Mouse (Mus musculus) heart, postnatal 0 days (tissue): ENCODE results near the gene Osbp2. TPM values are rescaled to one million over a fixed set of nuclear protein-coding genes. Genes with fewer than 3 reads are reported as not detected.

ENCODE experiments used
- ATAC-seq: fragments of 200-750 bp; cut with Nextera tagmentation; 2 replicates; pipeline ENCODE4 v1.8.0; 2017; ENCODE audit warnings: low read depth, moderate number of reproducible peaks, moderate library complexity; ENCODE audit not compliant: insufficient read depth
- DNase-seq: peaks from one replicate; pipeline ENCODE4 v3.0.0-alpha.2; 2016; ENCODE audit warnings: low spot score
- H3K27ac ChIP-seq: fragments of 300-500 bp; sonication (generic); 2 replicates; pipeline ENCODE4 v1.5.1; 2014; ENCODE audit warnings: low read depth, mild to moderate bottlenecking
- H3K27me3 ChIP-seq: fragments of 300-500 bp; sonication (generic); 2 replicates; pipeline ENCODE4 v1.6.1; 2014; ENCODE audit warnings: low read length, mixed read lengths; ENCODE audit not compliant: control insufficient read depth, insufficient read depth
- H3K36me3 ChIP-seq: fragments of 300-500 bp; sonication (generic); replicated peaks from 2 replicates; pipeline ENCODE4 v1.6.1; 2014; ENCODE audit warnings: low read length, mixed read lengths; ENCODE audit not compliant: control insufficient read depth, insufficient read depth
- H3K4me1 ChIP-seq: fragments of 300-500 bp; sonication (generic); 2 replicates; pipeline ENCODE4 v1.6.1; 2014; ENCODE audit warnings: antibody characterized with exemption; ENCODE audit not compliant: control insufficient read depth, insufficient read depth
- H3K4me2 ChIP-seq: fragments of 300-500 bp; sonication (generic); 2 replicates; pipeline ENCODE4 v1.6.1; 2014; ENCODE audit warnings: low read depth, mild to moderate bottlenecking, low read length, moderate library complexity
- H3K4me3 ChIP-seq: fragments of 300-500 bp; sonication (generic); 2 replicates; pipeline ENCODE4 v1.5.1; 2014; ENCODE audit warnings: low read depth, low read length
- H3K9ac ChIP-seq: fragments of 300-500 bp; sonication (generic); replicated peaks from 2 replicates; pipeline ENCODE4 v1.6.1; 2014; ENCODE audit warnings: low read depth, low read length, mixed read lengths
- H3K9me3 ChIP-seq: fragments of 300-500 bp; sonication (generic); replicated peaks from 2 replicates; pipeline ENCODE4 v1.6.1; 2016; ENCODE audit warnings: low read length; ENCODE audit not compliant: control insufficient read depth
- CTCF ChIP-seq: IDR thresholded peaks from 2 replicates; pipeline ENCODE4 v1.5.1; 2016; ENCODE audit warnings: antibody characterized with exemption, control low read depth, low read depth
- EP300 ChIP-seq: IDR thresholded peaks from 2 replicates; pipeline ENCODE4 v1.6.1; 2016; ENCODE audit warnings: antibody characterized with exemption, low read depth
- WGBS: fragments of 180-500 bp; shearing (Covaris S2); extraction: QIAGEN DNeasy Blood & Tissue Kit; methylation state at CpG from one replicate; pipeline ENCODE4 v1.1.7; 2014; 5-methylcytosine and 5-hydroxymethylcytosine counted together
- polyA plus RNA-seq: library from polyadenylated mRNA; unstranded; fragments of >200 nt; fragmentation: Nextera tagmentation; extraction: Ambion mirVana; gene quantifications from 2 replicates; pipeline ENCODE4 v1.2.1, GENCODE M21; 2015
- total RNA-seq: library from RNA; depleted of rRNA; stranded (reverse); fragments of >200 nt; gene quantifications from 2 replicates; pipeline ENCODE4 v1.2.3, GENCODE M21; 2014; ENCODE audit warnings: low replicate concordance

Osbp2 gene
- total and polyA plus RNA-seq, 2 experiments from 2014 or later, result 2.9 to 8.9 TPM

DNA sequence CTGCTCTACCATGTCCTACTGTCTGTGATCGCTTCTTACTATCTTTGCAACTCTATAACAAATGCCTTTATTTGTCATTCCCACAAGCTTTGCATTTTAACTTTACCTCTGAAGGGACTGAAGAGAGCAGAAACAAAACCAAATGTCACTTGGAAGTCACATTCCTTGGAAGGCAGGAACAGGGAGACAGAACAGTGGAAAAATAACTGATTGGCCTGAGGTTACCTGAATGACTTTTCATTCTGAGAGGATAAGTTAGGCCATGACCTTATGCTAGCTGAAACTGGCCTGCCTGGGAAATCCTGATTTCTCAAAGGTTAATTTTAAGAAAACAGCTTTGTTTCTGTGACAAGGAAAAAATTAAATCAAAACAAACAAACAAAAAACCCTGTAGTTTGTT is 32.2 kb upstream of the Osbp2 start:
- no peak overlapping the region for H3K4me3 ChIP-seq
- peaks cover 19% of the 10 kb centered on the region for H3K36me3 ChIP-seq
- H3K4me1 ChIP-seq, result 0 out of 2 replicates have a peak, but pooled peaks cover 4% of the 10 kb centered on the region
- H3K4me2 ChIP-seq, result no peak overlapping the region
- DNase-seq, result no peak
- no peaks in the 10 kb centered on the region for H3K27me3 ChIP-seq
- H3K27ac ChIP-seq, result no peak overlapping the region
- ATAC-seq, result no peak
- H3K9me3 ChIP-seq, result no peaks in the 10 kb centered on the region
- WGBS, result 78% methylated on average over 1 of the region's 1 CpGs
- TF ChIP-seq CTCF (no peak), EP300 (no peak)
- no peak overlapping the region for H3K9ac ChIP-seq

DNA sequence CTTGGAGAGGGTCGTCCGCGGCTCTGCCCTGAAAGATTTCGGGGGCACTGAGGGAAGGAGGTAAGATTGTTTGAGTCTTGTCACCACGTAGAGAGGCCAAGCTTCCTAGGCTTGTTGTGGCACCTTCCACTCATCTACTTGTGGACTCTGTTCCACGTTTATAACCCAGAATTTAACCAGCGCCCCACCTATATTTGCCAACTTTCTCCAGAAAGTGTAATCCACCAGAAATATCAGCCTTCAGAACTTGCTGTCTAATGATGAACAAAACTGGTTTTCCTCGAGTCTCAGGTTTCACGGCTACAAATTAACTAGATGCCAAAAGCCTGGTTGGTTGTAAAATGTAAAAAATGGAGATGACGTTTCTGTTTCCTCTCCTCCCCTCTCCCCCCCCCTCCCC is 31.8 kb upstream of the Osbp2 start:
- ATAC-seq, result no peak
- Histone ChIP-seq H3K9me3 (no peaks in the 10 kb centered on the region), H3K4me1 (0 out of 2 replicates have a peak, but pooled peaks cover 4% of the 10 kb centered on the region), H3K27ac (peak overlapping the region; percentile 65), H3K4me2 (peak overlapping the region; percentile 76), H3K27me3 (no peaks in the 10 kb centered on the region), H3K4me3 (peak overlapping the region; percentile 54), H3K9ac (peak overlapping the region; percentile 41; the same call in 1 of the 2 replicates), H3K36me3 (peaks cover 19% of the 10 kb centered on the region)
- WGBS, result 2% methylated on average over 10 of the region's 10 CpGs
- no peak for DNase-seq
- no peak for TF ChIP-seq EP300
- TF ChIP-seq CTCF, result no peak

DNA sequence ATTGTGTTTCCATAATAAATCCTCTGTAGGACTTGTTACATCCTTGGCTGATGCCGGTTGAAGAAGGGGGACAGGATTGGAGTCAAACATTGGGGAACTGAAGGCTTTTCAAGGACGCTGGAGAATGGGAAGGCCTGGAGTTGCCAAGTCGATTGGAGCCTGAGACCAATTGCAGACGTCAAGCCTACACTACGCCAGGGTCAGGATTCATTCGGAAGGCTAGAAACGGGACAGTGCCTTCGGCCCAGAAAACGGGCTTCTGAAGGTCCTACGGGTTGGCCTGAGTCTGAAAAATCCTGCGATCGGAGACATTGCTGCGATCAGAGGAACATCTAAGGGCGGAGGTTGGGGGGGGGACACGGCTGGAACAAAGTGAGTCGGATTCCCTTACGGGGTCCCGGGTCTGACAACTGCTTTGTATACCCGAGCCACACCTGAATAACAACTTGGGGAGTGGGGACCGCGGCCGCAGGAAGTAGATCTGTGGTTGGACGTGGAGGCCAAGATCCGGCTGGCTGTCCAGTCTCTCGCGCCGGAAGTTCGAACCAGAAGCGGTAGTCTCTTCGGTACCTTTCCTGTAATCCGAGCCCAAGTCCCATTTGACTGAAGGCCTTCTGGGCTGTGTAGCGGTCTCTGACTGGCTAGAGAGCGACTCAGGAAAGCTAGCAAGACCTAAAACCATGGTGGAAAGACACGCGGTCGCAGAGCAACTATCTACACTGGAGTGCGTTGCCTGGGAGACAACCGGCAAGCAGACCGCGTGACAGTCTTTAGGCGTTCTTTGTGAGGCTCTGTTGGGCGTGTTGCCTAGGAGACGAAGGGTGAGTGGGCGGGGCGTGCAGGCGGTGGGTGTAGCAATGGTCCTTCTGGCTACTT is 30.9 kb upstream of the Osbp2 start, which contains the start of the genes 4921536K21Rik and Dusp18:
Gene 4921536K21Rik, minus strand, starts transcription at position 693 of the 876 bp plus-strand sequence.
Gene Dusp18, plus strand, starts transcription at position 835 of the 876 bp plus-strand sequence.
- 5% methylated on average over 46 of the region's 46 CpGs for WGBS

DNA sequence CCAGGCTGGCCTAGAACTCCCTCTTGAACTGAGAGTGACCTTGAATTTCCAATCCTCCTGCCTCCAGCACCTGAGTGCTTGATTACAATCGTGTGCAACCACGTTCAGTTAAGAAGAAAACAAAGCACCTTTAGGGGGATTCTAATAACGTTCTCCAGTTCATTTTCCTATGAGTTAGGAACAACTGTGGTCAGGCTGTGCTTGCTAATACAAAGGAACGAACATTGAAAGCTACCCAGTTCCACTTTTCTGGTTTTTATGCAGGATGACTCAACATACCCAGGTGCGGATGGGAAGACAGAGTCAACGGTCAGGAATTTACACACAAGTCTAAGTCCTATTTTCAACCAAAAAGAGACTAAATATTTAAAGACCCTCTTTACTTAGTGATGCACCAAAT is 30.3 kb upstream of the Osbp2 start:
- Histone ChIP-seq H3K4me2 (peak overlapping the region; percentile 76; the same call in 1 of the 2 replicates), H3K4me1 (0 out of 2 replicates have a peak, but pooled peaks cover 4% of the 10 kb centered on the region), H3K36me3 (peaks cover 18% of the 10 kb centered on the region), H3K27me3 (no peaks in the 10 kb centered on the region), H3K9ac (no peak overlapping the region), H3K9me3 (no peaks in the 10 kb centered on the region), H3K27ac (no peak overlapping the region), H3K4me3 (no peak overlapping the region)
- WGBS, result 80% methylated on average over 6 of the region's 6 CpGs
- no peak for TF ChIP-seq EP300
- no peak for TF ChIP-seq CTCF
- no peak for ATAC-seq
- no peak for DNase-seq

More for the DNA sequence above, 30.9 kb upstream of the Osbp2 start, which contains the start of the genes 4921536K21Rik and Dusp18:
- Histone ChIP-seq H3K4me1 (0 out of 2 replicates have a peak, but pooled peaks cover 4% of the 10 kb centered on the region), H3K27ac (peak within 1 kb of the TSS; percentile 65), H3K4me3 (peak within 1 kb of the TSS; percentile 54), H3K27me3 (no peaks in the 10 kb centered on the region), H3K36me3 (peaks cover 19% of the 10 kb centered on the region), H3K9me3 (no peaks in the 10 kb centered on the region), H3K4me2 (peak within 1 kb of the TSS; percentile 76), H3K9ac (peak within 1 kb of the TSS; percentile 41; the same call in 1 of the 2 replicates)
- ATAC-seq (peak; percentile 98), DNase-seq (peak; percentile 94)
- TF ChIP-seq EP300 (no peak), CTCF (no peak)

DNA sequence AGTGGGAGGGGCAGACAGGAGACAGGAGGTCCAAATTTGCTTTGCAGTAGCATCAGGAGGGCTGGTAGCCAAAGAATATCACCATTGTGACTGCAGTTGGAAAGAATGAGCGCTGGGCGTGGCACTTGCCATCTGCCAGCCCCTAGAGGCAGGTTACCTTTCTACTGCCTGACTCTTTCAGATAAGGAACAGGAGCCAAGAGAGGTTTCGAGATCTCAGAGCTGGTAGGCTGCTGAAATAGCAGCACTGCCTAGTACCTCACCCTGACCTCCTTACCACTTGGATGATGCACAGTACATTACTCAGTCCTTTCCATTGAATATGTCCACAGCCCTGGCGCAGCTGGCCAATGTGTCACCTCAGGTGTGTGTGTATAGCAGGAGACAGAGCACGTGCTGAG is 23.6 kb upstream of the Osbp2 start:
- H3K9ac ChIP-seq, result no peak overlapping the region

More for the DNA sequence above, 23.6 kb upstream of the Osbp2 start:
- no peak overlapping the region for H3K4me2 ChIP-seq
- no peaks in the 10 kb centered on the region for H3K4me1 ChIP-seq
- no peak overlapping the region for H3K27ac ChIP-seq
- 0 out of 2 replicates have a peak, but pooled peaks cover 5% of the 10 kb centered on the region for H3K27me3 ChIP-seq
- no peaks in the 10 kb centered on the region for H3K36me3 ChIP-seq
- H3K9me3 ChIP-seq, result no peaks in the 10 kb centered on the region
- WGBS, result 59% methylated on average over 5 of the region's 5 CpGs
- no peak overlapping the region for H3K4me3 ChIP-seq
- TF ChIP-seq CTCF, result no peak
- no peak for TF ChIP-seq EP300
- no peak for DNase-seq
- no peak for ATAC-seq
